Mouse (Mus musculus): ENCODE measurements at regions not wholly inside any gene's neighbourhood (a gene's known extent, or its start where the extent isn't known, plus 50 kb on each side); places are given as distances from the start of the nearest gene placed in this dataset.

- no peak for DNase-seq (ENCODE audit: low spot score)
Observed at GRCm38 (mm10) chr2:178711587-178712080, 281.3 kb downstream of the Cdh26 start.

DNA sequence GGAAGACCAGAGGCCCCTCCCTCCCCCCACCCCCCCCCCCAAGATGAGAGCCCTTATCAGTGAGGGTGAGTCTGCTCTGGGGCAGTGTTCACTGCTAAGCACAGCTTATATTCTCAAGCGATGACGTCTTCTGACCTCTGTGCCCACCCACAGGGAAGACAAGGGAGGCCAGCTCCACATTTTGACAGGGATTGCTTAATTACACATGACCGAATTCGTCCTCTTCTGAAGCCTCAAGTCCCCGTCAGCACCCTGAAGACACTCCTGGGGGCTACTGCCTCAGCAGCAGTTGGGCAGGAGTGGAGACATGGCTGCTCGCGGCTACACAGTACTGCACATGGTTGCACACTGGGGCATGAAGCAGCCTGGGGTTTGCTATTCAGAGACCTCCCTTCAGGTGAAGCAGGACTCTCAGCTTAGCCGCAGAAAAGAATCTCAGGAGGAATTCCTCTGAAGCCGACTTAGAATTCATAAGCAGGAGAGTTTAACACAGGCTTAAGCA lies 282.1 kb downstream of the Cdh26 start:
- DNase-seq (ENCODE audit: low spot score): no peak

- no peak for DNase-seq (ENCODE audit: low spot score)
Observed at GRCm38 (mm10) chr2:178715500-178716245, 285.3 kb downstream of the Cdh26 start.

- DNase-seq (ENCODE audit: low spot score): no peak
Observed at GRCm38 (mm10) chr2:178718048-178718447, 287.7 kb downstream of the Cdh26 start.

GRCm38 (mm10) chr2:178723455-178723854 lies 293.1 kb downstream of the Cdh26 start:
- no peak for DNase-seq (ENCODE audit: low spot score)

DNA sequence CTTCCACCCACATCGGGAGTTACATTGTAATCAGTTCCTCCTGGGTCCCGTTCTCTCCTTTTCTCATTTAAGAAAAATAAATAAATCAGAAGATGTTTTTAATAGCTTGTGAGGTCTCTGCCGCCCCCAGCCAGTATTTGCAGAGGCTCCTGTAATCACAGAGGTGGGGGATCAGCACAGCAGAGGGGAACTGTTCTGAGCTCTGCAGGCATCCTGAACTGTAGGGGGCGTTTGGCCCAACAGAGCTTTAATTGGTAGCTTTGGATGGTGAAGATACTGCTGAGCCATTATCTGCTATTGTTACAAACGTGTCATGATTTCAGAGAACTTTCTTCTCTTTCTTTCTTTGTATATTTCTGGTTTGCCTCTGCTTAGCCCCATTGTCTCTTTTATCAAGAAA lies 293.9 kb downstream of the Cdh26 start:
- no peak for DNase-seq (ENCODE audit: low spot score)

- no peak for DNase-seq (ENCODE audit: low spot score)
Observed at GRCm38 (mm10) chr2:178727930-178728793, 297.8 kb downstream of the Cdh26 start.

DNA sequence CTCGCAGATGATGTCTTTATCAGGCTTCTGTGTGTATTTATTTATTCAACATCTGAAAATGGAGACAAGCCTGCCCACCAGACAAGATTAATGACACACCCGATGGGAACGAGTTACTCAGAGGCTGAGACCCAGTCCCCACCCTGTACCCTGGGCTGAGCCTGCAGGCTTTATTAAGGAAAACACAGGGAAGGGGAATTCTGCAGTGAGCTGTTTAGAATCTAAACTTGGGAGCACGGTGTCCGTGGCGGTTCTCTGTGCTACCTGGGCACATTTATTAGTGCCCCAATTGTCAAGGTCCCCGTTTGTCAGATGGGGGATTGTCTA lies 298.4 kb downstream of the Cdh26 start:
- no peak for DNase-seq (ENCODE audit: low spot score)

GRCm38 (mm10) chr2:178735099-178735498 lies 304.8 kb downstream of the Cdh26 start:
- no peak for DNase-seq (ENCODE audit: low spot score)

GRCm38 (mm10) chr2:178744617-178745016 lies 314.3 kb downstream of the Cdh26 start:
- no peak for DNase-seq (ENCODE audit: low spot score)

DNA sequence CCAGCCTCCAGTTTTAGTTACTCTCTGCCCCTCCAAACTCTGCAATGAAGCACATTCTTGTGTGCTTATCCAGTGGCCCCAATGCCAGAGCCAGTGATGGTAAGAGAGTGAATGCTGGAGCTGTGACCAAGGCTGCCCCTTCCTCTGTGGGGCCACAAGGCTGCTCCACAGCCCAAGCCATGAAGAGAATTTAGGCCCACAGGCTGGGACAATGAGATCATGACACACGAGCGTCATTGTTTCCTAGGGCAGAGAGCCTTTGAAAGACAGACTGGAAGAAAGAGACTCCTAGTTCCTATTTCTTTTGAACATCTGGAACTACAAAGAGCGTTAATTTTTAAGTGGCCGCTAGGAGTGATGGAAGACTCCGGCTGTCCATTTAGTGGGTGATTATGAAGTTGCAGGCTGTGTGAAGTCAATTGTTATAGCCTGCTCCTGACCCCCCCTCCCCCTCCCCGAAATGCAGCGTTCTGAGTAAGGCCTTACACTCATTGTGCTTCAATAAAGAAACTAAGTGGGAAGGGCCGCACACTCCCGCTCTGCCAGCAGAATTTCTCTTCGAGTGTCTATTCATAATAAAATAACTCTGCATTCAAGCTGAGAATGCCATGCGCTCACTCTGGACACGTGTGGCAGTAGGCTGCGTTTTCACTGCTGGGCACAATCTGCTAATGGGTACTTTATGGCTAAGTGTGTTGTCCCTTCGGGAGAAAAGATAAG lies 315.1 kb downstream of the Cdh26 start:
- no peak for DNase-seq (ENCODE audit: low spot score)

- DNase-seq (ENCODE audit: low spot score): no peak
Observed at GRCm38 (mm10) chr2:178751247-178751646, 320.9 kb downstream of the Cdh26 start.

- DNase-seq (ENCODE audit: low spot score): no peak
Observed at GRCm38 (mm10) chr2:178758366-178758765, 328.0 kb downstream of the Cdh26 start.

DNA sequence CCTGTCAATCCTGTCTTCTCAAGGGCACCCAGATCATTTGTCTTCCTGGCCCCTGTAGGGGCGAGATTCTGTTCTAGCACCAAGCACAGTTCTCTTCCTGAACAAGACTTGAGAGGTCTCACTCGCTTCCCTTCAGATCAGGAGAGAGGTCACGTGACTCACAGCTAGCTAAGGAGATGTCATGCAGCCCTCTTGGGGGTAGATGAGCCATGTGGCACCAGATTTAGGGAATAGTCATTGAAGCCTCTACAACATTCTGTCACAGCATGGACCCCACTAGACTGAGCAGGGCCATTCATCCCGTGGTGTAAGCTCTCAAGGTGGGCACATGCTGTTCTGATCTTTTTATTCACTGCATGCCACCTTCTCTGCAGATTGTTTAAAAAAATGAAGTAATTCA lies 338.2 kb downstream of the Cdh26 start:
- no peak for DNase-seq (ENCODE audit: low spot score)

- no peak for DNase-seq (ENCODE audit: low spot score)
Observed at GRCm38 (mm10) chr2:178769001-178769400, 338.7 kb downstream of the Cdh26 start.

DNA sequence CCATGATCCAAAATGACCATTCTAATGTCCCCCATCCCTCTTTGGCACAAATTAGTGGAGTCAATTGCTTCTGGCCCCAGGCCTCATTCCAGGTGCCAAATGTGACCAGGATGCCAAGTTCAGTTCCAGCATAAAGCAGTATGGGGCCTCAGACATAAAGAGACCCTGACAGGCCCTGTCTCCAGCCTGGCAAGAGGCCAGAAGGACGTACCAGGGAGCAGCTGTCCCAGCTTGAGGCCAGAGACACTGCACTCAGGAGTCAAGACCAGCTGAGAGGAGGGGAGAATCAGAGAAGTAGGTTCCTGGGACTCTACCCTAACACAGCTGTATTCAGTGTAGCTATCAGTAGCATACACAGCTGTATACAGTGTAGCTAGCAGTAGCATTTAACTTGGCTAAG lies 341.1 kb downstream of the Cdh26 start:
- DNase-seq (ENCODE audit: low spot score): no peak

GRCm38 (mm10) chr2:178771881-178772280 lies 341.6 kb downstream of the Cdh26 start:
- no peak for DNase-seq (ENCODE audit: low spot score)

DNA sequence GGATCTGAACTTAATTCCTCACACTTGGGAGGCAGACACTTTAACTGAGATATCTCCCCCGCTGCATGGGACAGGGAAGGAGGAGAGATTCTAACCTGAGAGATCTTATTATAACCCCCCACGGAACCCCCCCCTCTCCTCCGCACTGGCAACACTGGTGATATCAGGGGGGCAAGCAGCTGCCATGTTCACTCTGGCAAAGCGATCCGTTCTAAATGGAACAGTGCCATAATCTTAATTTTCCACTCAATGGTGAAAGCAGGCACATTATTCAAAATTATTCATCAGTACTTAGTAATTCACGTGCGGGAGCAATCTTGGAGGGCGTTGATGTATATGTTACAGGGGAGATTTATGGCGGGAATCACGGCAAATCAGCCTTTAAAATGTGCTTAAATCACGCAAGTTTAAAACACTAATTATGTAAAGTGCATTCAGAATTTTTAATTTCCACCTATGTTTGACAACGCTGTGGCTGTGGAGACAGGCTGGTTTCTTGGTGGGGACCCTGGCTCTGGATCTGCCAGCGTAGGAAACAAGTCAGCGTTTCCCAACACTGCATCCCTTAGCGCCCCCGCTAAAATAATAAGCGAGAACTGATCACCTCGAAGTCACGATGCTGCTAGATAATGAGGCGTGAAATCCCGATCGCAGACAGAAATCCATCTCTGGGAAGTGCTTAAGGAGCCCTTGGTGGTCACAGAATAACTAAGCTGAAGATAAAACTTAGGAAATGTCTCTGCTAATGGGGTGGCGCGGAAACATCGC lies 354.7 kb downstream of the Cdh26 start:
- no peak for DNase-seq (ENCODE audit: low spot score)

DNA sequence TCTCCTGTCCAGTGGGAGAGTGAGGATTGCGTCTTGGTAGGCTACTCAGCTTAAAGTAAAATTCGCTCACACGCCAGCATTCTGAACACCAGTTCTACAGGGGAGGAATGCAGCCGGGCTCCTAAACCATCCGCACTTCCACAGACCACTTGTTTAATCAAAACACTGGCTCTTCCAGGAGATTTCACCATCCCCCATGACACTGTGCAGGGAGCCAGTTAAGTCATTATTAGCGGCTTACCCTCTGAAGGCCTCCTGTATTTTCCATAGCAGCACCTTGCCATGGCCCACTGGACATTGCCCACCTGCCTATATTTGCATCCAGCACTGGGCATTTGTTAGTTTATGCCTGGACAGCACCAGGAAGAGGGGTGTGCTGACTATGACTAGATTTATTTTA lies 355.5 kb downstream of the Cdh26 start:
- DNase-seq (ENCODE audit: low spot score): no peak

GRCm38 (mm10) chr2:178795841-178796240 lies 365.5 kb downstream of the Cdh26 start:
- DNase-seq (ENCODE audit: low spot score): no peak

GRCm38 (mm10) chr2:178801464-178801863 lies 371.1 kb downstream of the Cdh26 start:
- no peak for DNase-seq (ENCODE audit: low spot score)

DNA sequence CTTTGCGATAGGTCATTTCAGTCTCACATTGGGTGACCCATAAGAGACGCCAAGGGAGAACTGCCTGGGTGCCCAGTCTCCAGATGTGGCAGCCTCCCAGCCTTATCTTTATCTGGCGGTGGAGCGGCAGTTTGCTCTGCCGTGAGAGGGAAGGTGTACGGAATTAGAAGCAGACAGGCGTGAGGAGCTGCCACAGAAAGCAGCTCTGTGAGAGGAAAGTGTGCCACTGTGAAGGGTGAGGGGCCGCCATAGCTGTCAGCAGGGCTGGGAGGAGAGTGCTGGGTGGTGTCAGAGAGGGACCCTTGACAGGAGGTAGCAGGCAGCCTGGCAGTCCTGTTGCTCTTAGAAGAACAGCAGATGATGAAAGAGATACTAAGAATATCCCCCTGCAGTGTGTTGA lies 375.0 kb downstream of the Cdh26 start:
- no peak for DNase-seq (ENCODE audit: low spot score)
